Mouse (Mus musculus) forebrain, embryonic 12.5 days (tissue): ENCODE data around the gene Gclc. TPM values are rescaled to one million over a fixed set of nuclear protein-coding genes. Genes with fewer than 3 reads are reported as not detected.

Experiments used
- ATAC-seq: fragments of 200-750 bp; cut with Nextera tagmentation; 2 replicates; pipeline ENCODE4 v1.8.0; 2017; ENCODE audit warnings: moderate TSS enrichment; ENCODE audit not compliant: low FRiP score
- H3K27ac ChIP-seq: fragments of 300-500 bp; sonication (generic); 2 replicates; pipeline ENCODE4 v1.5.1; 2016; ENCODE audit warnings: mild to moderate bottlenecking
- H3K27me3 ChIP-seq: fragments of 300-500 bp; sonication (generic); 2 replicates; pipeline ENCODE4 v1.6.1; 2016; ENCODE audit warnings: mild to moderate bottlenecking
- H3K36me3 ChIP-seq: fragments of 300-500 bp; sonication (generic); replicated peaks from 2 replicates; pipeline ENCODE4 v1.6.1; 2016; ENCODE audit warnings: mild to moderate bottlenecking
- H3K4me1 ChIP-seq: fragments of 300-500 bp; sonication (generic); 2 replicates; pipeline ENCODE4 v1.6.1; 2016
- H3K4me2 ChIP-seq: fragments of 300-500 bp; sonication (generic); 2 replicates; pipeline ENCODE4 v1.6.1; 2016; ENCODE audit warnings: mild to moderate bottlenecking, moderate library complexity
- H3K4me3 ChIP-seq: fragments of 300-500 bp; sonication (generic); replicated peaks from 2 replicates; pipeline ENCODE4 v1.5.1; 2016; ENCODE audit warnings: mild to moderate bottlenecking
- H3K9ac ChIP-seq: fragments of 300-500 bp; sonication (generic); 2 replicates; pipeline ENCODE4 v1.6.1; 2016; ENCODE audit warnings: mild to moderate bottlenecking
- H3K9me3 ChIP-seq: fragments of 300-500 bp; sonication (generic); 2 replicates; pipeline ENCODE4 v1.6.1; 2016
- WGBS: fragments of 180-500 bp; shearing (Covaris S2); methylation state at CpG from one replicate; pipeline ENCODE4 v1.1.7; 2016; 5-methylcytosine and 5-hydroxymethylcytosine counted together
- polyA plus RNA-seq: library from polyadenylated mRNA; unstranded; fragments of >200 nt; fragmentation: Nextera tagmentation; extraction: Ambion mirVana; gene quantifications from 2 replicates; pipeline ENCODE4 v1.2.1, GENCODE M21; 2016

Gene Gclc
- polyA plus RNA-seq, 1 experiment from 2014 or later = 23.5 TPM

GRCm38 (mm10) chr9:77751091-77751521, 3.2 kb upstream of the Gclc start:
- Histone ChIP-seq H3K9me3 (no peaks in the 10 kb centered on the region), H3K4me2 (peak overlapping the region; percentile 69), H3K27ac (peak overlapping the region; percentile 84), H3K27me3 (no peaks in the 10 kb centered on the region; the same call in 1 of the 2 replicates), H3K9ac (peak overlapping the region; percentile 66), H3K4me1 (peaks cover 21% of the 10 kb centered on the region), H3K4me3 (peak overlapping the region; percentile 59), H3K36me3 (no peaks in the 10 kb centered on the region)
- peak; percentile 1; the same call in 1 of the 2 replicates for ATAC-seq
- 2% methylated on average over 12 of the region's 12 CpGs for whole genome bisulfite sequencing

- H3K27me3 ChIP-seq = no peaks in the 10 kb centered on the region; the same call in 1 of the 2 replicates
- H3K9me3 ChIP-seq = no peaks in the 10 kb centered on the region
- H3K4me2 ChIP-seq = peak overlapping the region; percentile 69
- peak; percentile 76 for ATAC-seq
- under 1% methylated on average over 49 of the region's 57 CpGs for WGBS
- no peaks in the 10 kb centered on the region for H3K36me3 ChIP-seq
- peaks cover 23% of the 10 kb centered on the region for H3K4me1 ChIP-seq
- H3K9ac ChIP-seq = peak overlapping the region; percentile 82
- peak overlapping the region; percentile 87 for H3K27ac ChIP-seq
- peak overlapping the region; percentile 85 for H3K4me3 ChIP-seq
Observed at GRCm38 (mm10) chr9:77754728-77755402, 530 bp downstream of the Gclc start.

GRCm38 (mm10) chr9:77755403-77755784, 1.1 kb downstream of the Gclc start:
- no peaks in the 10 kb centered on the region; the same call in 1 of the 2 replicates for H3K27me3 ChIP-seq
- peak overlapping the region; percentile 85 for H3K4me3 ChIP-seq
- no peaks in the 10 kb centered on the region for H3K9me3 ChIP-seq
- H3K27ac ChIP-seq = no peak overlapping the region
- H3K4me1 ChIP-seq = peaks cover 20% of the 10 kb centered on the region
- H3K9ac ChIP-seq = peak overlapping the region; percentile 82
- ATAC-seq = no peak
- H3K36me3 ChIP-seq = no peaks in the 10 kb centered on the region
- peak overlapping the region; percentile 69 for H3K4me2 ChIP-seq
- WGBS = 17% methylated on average over 9 of the region's 9 CpGs

DNA sequence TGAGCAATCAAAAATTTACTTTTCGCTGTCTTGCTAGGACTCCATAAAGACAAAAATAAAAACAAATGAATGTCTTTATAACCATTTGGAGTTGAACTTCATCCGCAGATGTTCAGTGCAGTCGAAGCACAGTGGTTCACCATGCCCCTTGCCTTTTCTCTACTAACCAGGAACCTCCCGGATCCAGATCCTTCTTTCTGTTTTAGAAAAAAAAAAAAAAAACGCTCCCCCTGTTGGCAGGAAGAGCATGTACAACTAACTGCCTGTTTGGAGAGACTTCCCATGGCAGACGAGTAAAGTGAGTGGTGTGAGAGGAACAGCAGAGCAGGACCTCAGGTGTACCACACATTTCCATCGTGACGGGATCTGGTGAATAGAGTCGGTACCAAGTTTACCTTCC, 1.7 kb downstream of the Gclc start:
- 35% methylated on average over 9 of the region's 9 CpGs for WGBS

DNA sequence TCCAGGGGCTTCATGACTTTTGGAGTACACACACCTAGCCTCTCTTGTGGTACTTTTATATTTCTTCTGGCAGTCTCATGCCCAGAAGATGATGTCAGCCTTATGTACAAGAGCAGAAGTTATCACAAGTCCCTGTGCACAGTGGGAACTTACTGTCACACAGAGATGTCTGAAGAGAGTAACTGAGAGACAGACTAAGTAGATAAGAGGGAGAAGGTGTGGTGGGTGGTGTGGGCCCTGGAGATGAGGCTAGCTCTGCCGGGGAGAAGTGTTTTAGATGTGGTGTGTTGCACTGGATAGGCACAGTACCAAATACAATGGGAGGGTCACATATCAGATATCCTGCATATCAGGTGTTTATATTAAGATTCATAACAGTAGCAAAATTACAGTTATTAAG, 3.0 kb downstream of the Gclc start:
- Histone ChIP-seq H3K9ac (no peak overlapping the region), H3K4me1 (peaks cover 15% of the 10 kb centered on the region), H3K27me3 (no peaks in the 10 kb centered on the region; the same call in 1 of the 2 replicates), H3K27ac (no peak overlapping the region), H3K36me3 (no peaks in the 10 kb centered on the region), H3K4me3 (no peak overlapping the region), H3K4me2 (no peak overlapping the region), H3K9me3 (no peaks in the 10 kb centered on the region)
- WGBS = 88% methylated on average over 1 of the region's 1 CpGs
- no peak for ATAC-seq

More for the DNA sequence above, 1.7 kb downstream of the Gclc start:
- H3K27ac ChIP-seq = no peak overlapping the region
- no peaks in the 10 kb centered on the region for H3K36me3 ChIP-seq
- no peaks in the 10 kb centered on the region for H3K9me3 ChIP-seq
- H3K27me3 ChIP-seq = no peaks in the 10 kb centered on the region; the same call in 1 of the 2 replicates
- H3K4me3 ChIP-seq = peak overlapping the region; percentile 85; the same call in 1 of the 2 replicates
- no peak for ATAC-seq
- peaks cover 19% of the 10 kb centered on the region for H3K4me1 ChIP-seq
- no peak overlapping the region for H3K9ac ChIP-seq
- H3K4me2 ChIP-seq = peak overlapping the region; percentile 69

DNA sequence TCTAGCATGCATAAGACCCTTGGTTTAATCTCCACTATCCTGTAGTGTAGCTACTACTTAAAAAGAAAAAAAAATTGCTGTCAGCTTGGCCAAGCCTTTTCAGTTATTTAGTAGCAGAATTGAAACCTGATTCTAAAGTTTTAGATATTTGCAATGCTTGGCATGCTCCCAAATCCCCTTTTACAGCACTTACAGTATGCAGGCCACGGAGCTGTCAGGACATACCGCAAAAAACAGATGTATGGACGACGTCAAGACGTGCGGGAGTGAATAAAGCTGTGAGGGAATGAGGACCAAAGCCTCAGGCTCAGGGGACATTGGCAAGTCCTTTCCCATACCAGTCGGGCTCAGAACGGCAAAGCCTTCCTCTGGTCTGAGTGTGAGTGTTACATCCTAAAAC, 4.1 kb downstream of the Gclc start:
- H3K4me3 ChIP-seq = no peak overlapping the region
- no peak overlapping the region for H3K4me2 ChIP-seq
- no peak for ATAC-seq
- no peaks in the 10 kb centered on the region for H3K9me3 ChIP-seq
- peaks cover 15% of the 10 kb centered on the region for H3K4me1 ChIP-seq
- H3K9ac ChIP-seq = no peak overlapping the region
- 79% methylated on average over 8 of the region's 8 CpGs for WGBS
- H3K27ac ChIP-seq = no peak overlapping the region
- H3K36me3 ChIP-seq = no peaks in the 10 kb centered on the region; the same call in 1 of the 2 replicates
- no peaks in the 10 kb centered on the region; the same call in 1 of the 2 replicates for H3K27me3 ChIP-seq

DNA sequence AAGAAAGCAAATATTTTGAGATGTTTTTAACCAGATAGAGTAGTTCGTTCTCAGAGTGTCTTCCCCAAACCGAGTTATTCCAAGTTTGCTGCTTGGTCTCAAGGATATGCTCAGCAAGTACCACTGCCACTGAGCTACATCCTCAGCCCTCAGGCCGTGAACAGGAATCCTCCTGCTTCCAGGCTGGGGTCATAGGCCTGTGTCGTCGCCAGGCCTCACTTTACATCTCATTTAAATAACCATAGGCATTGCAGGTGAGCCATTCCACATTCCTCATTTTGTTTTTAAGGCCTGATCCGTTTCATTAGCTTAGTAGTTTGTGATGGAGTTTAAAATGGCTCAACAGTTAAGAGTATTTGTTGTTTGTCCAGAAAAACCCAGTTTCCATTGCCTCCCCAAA, 4.8 kb downstream of the Gclc start:
- no peaks in the 10 kb centered on the region for H3K9me3 ChIP-seq
- ATAC-seq = no peak
- H3K9ac ChIP-seq = no peak overlapping the region
- peaks cover 15% of the 10 kb centered on the region for H3K4me1 ChIP-seq
- 67% methylated on average over 6 of the region's 6 CpGs for WGBS
- no peaks in the 10 kb centered on the region for H3K27me3 ChIP-seq
- H3K36me3 ChIP-seq = peaks cover 5% of the 10 kb centered on the region
- no peak overlapping the region for H3K4me3 ChIP-seq
- no peak overlapping the region for H3K4me2 ChIP-seq
- H3K27ac ChIP-seq = no peak overlapping the region

DNA sequence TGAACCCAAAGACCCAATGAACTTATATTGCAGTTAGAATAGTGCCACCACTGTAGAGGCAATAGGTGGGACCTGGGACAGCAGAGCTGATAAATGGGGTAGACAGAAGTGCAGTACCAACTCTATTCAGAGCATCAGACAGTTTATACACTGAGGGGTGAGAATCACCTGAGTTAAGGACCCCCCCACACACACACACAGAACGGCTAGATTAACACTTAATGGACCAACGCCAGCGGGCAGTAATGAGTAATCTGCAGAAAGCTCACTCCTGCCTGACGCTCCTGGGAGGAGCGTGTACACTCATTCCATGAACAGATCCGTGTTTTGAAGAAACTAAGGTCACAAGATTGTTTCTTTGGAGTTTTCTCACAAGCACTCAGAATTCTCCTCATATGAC, 5.4 kb downstream of the Gclc start:
- peaks cover 9% of the 10 kb centered on the region for H3K36me3 ChIP-seq
- H3K9ac ChIP-seq = no peak overlapping the region
- no peaks in the 10 kb centered on the region for H3K9me3 ChIP-seq
- ATAC-seq = no peak
- 96% methylated on average over 6 of the region's 6 CpGs for WGBS
- no peaks in the 10 kb centered on the region for H3K27me3 ChIP-seq
- H3K4me3 ChIP-seq = no peak overlapping the region
- peaks cover 15% of the 10 kb centered on the region for H3K4me1 ChIP-seq
- no peak overlapping the region for H3K27ac ChIP-seq
- H3K4me2 ChIP-seq = no peak overlapping the region

GRCm38 (mm10) chr9:77766218-77766617, 11.9 kb downstream of the Gclc start:
- Histone ChIP-seq H3K27me3 (no peaks in the 10 kb centered on the region), H3K4me1 (peaks cover 9% of the 10 kb centered on the region; the same call in 1 of the 2 replicates), H3K4me3 (no peak overlapping the region), H3K9ac (no peak overlapping the region), H3K9me3 (no peaks in the 10 kb centered on the region), H3K4me2 (no peak overlapping the region), H3K36me3 (peaks cover 19% of the 10 kb centered on the region), H3K27ac (no peak overlapping the region)
- WGBS = 88% methylated on average over 8 of the region's 8 CpGs
- no peak for ATAC-seq

- WGBS = 78% methylated on average over 3 of the region's 3 CpGs
- Histone ChIP-seq H3K36me3 (peaks cover 19% of the 10 kb centered on the region), H3K4me1 (peaks cover 15% of the 10 kb centered on the region), H3K9ac (no peak overlapping the region), H3K4me2 (no peak overlapping the region), H3K9me3 (no peaks in the 10 kb centered on the region), H3K27ac (no peak overlapping the region), H3K4me3 (no peak overlapping the region), H3K27me3 (no peaks in the 10 kb centered on the region)
- no peak for ATAC-seq
Observed at GRCm38 (mm10) chr9:77766767-77767166, 12.4 kb downstream of the Gclc start.

- ATAC-seq = no peak
- H3K9ac ChIP-seq = no peak overlapping the region
- 53% methylated on average over 6 of the region's 6 CpGs for WGBS
Observed at GRCm38 (mm10) chr9:77770909-77771308, 16.6 kb downstream of the Gclc start.

DNA sequence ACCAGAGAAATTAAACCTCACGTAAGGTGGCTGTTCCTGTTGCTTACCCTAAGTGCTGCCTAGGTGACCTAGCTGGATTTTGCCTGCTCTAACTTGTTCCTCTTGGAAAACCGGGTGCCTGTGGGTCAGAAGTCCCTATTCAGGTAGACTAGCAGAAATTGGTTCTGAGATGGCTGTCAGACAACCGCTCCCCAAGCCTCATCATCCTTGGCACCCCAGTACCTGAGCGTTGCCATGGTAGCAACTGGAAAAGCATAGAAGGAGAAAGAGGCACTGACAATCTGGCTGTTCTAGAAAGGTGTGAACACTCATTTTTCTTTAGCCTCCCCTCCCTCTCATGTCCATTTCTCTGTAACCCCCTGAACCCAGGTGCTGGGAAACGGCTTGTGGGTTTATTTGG, 17.0 kb downstream of the Gclc start:
- Histone ChIP-seq H3K4me3 (no peak overlapping the region), H3K9ac (no peak overlapping the region), H3K27me3 (no peaks in the 10 kb centered on the region), H3K27ac (0 out of 2 replicates have a peak overlapping the region, but pooled peaks have one; percentile 13), H3K36me3 (peaks cover 10% of the 10 kb centered on the region), H3K4me1 (peaks cover 18% of the 10 kb centered on the region), H3K9me3 (no peaks in the 10 kb centered on the region), H3K4me2 (no peak overlapping the region)
- WGBS = 72% methylated on average over 5 of the region's 5 CpGs
- no peak for ATAC-seq

More at GRCm38 (mm10) chr9:77770909-77771308, 16.6 kb downstream of the Gclc start:
- no peak overlapping the region for H3K4me3 ChIP-seq
- H3K4me2 ChIP-seq = no peak overlapping the region
- H3K27me3 ChIP-seq = no peaks in the 10 kb centered on the region
- H3K4me1 ChIP-seq = peaks cover 18% of the 10 kb centered on the region
- no peak overlapping the region for H3K27ac ChIP-seq
- peaks cover 10% of the 10 kb centered on the region; the same call in 1 of the 2 replicates for H3K36me3 ChIP-seq
- no peaks in the 10 kb centered on the region for H3K9me3 ChIP-seq
